Mouse (Mus musculus) MEL (cell line): Measurements from ENCODE around the gene Fank1. TPM values are rescaled to one million over a fixed set of nuclear protein-coding genes. Genes with fewer than 3 reads are reported as not detected.

Experiments used
- DNase-seq: peaks from one replicate; pipeline ENCODE4 v3.0.0; 2011; ENCODE audit warnings: low read depth, low spot score
- H3K27ac ChIP-seq: 2 replicates; pipeline ENCODE4 v1.5.1; 2012; ENCODE audit warnings: low read depth, mild to moderate bottlenecking, control low read depth, low read length, moderate library complexity; ENCODE audit not compliant: control insufficient read depth
- H3K27me3 ChIP-seq, 2 experiments: fragments of 150-350 bp in 1 of 2; sonication (generic) in 1 of 2; 2 replicates each; pipeline ENCODE4 v1.6.1; 2012; ENCODE audit warnings: low read length in 2 of 2, mild to moderate bottlenecking in 2 of 2, improper control_type of control experiment in 1 of 2, moderate library complexity in 1 of 2; ENCODE audit not compliant: insufficient read depth in 2 of 2, control insufficient read depth in 1 of 2
- H3K36me3 ChIP-seq, 2 experiments: 2 replicates each; pipeline ENCODE4 v1.6.1; 2012 to 2014; ENCODE audit warnings: low read length in 2 of 2, improper control_type of control experiment in 1 of 2, inconsistent platforms in 1 of 2, mild to moderate bottlenecking in 1 of 2; ENCODE audit not compliant: insufficient read depth in 2 of 2, control insufficient read depth in 1 of 2
- H3K4me1 ChIP-seq, 2 experiments: fragments of 150-350 bp in 1 of 2; sonication (generic) in 1 of 2; 2 replicates each; pipeline ENCODE4 v1.6.1; 2012; ENCODE audit warnings: low read length in 2 of 2, improper control_type of control experiment in 1 of 2, mild to moderate bottlenecking in 1 of 2; ENCODE audit not compliant: insufficient read depth in 2 of 2, control insufficient read depth in 1 of 2
- H3K4me3 ChIP-seq, 2 experiments: fragments of 150-350 bp in 1 of 2; sonication (generic) in 1 of 2; 2 replicates each; pipeline ENCODE4 v1.5.1; 2012; ENCODE audit warnings: low read depth in 2 of 2, low read length in 2 of 2, mild to moderate bottlenecking in 2 of 2, moderate library complexity in 2 of 2, control low read depth in 1 of 2, improper control_type of control experiment in 1 of 2; ENCODE audit not compliant: control insufficient read depth in 1 of 2, insufficient read depth in 1 of 2
- H3K79me2 ChIP-seq: 2 replicates; pipeline ENCODE4 v1.6.1; 2012; ENCODE audit warnings: mild to moderate bottlenecking, low read length, moderate library complexity; ENCODE audit not compliant: control insufficient read depth, poor library complexity, insufficient read depth
- H3K9ac ChIP-seq: 2 replicates; pipeline ENCODE4 v1.6.1; 2012; ENCODE audit warnings: low read depth, mild to moderate bottlenecking, control low read depth, low read length, moderate library complexity; ENCODE audit not compliant: control insufficient read depth, poor library complexity, severe bottlenecking
- H3K9me3 ChIP-seq: fragments of 150-350 bp; sonication (generic); replicated peaks from 2 replicates; pipeline ENCODE4 v1.6.1; 2012; ENCODE audit warnings: mild to moderate bottlenecking, low read length, improper control_type of control experiment, moderate library complexity; ENCODE audit not compliant: insufficient read depth
- BHLHE40 ChIP-seq: IDR thresholded peaks from 2 replicates; pipeline ENCODE4 v1.6.1; 2012; ENCODE audit warnings: low read depth, mild to moderate bottlenecking, inconsistent platforms, low read length, improper control_type of control experiment, borderline replicate concordance
- CHD1 ChIP-seq: IDR thresholded peaks from 2 replicates; pipeline ENCODE4 v1.6.1; 2012; ENCODE audit warnings: low read depth, mild to moderate bottlenecking, inconsistent platforms, low read length, improper control_type of control experiment
- CTCF ChIP-seq, 3 experiments: IDR thresholded peaks in 2 of 3; conservative IDR thresholded peaks in 1 of 3; 2 replicates each; pipeline ENCODE4 v1.5.1; 2011 to 2012; ENCODE audit warnings: low read length in 3 of 3, low read depth in 2 of 3, mild to moderate bottlenecking in 2 of 3, improper control_type of control experiment in 1 of 3, inconsistent platforms in 1 of 3, mixed read lengths in 1 of 3, moderate library complexity in 1 of 3; ENCODE audit not compliant: control insufficient read depth in 1 of 3, insufficient read depth in 1 of 3, poor library complexity in 1 of 3, severe bottlenecking in 1 of 3
- ELF1 ChIP-seq: IDR thresholded peaks from 2 replicates; pipeline ENCODE4 v1.6.1; 2014; ENCODE audit warnings: low read depth, mild to moderate bottlenecking, inconsistent platforms, low read length, improper control_type of control experiment, moderate library complexity
- ETS1 ChIP-seq: IDR thresholded peaks from 2 replicates; pipeline ENCODE4 v1.6.1; 2012; ENCODE audit warnings: low read depth, mild to moderate bottlenecking, inconsistent platforms, low read length, improper control_type of control experiment, moderate library complexity
- JUND ChIP-seq: IDR thresholded peaks from 2 replicates; pipeline ENCODE4 v1.6.1; 2011; ENCODE audit warnings: low read depth, mild to moderate bottlenecking, improper control_type of control experiment, low read length
- MAX ChIP-seq: IDR thresholded peaks from 2 replicates; pipeline ENCODE4 v1.6.1; 2011; ENCODE audit warnings: low read length, improper control_type of control experiment
- MXI1 ChIP-seq: IDR thresholded peaks from 2 replicates; pipeline ENCODE4 v1.6.1; 2011; ENCODE audit warnings: mild to moderate bottlenecking, low read depth, low read length, improper control_type of control experiment
- POLR2AphosphoS2 ChIP-seq: IDR thresholded peaks from 2 replicates; pipeline ENCODE4 v1.6.1; 2011; ENCODE audit warnings: low read length, improper control_type of control experiment
- POLR2AphosphoS5 ChIP-seq: IDR thresholded peaks from 2 replicates; pipeline ENCODE4 v1.6.1; 2012; ENCODE audit warnings: low read depth, borderline replicate concordance, mild to moderate bottlenecking, inconsistent platforms, low read length, moderate library complexity, mixed read lengths
- TBP ChIP-seq: IDR thresholded peaks from 2 replicates; pipeline ENCODE4 v1.8.0; 2011; ENCODE audit warnings: low read depth, low read length, improper control_type of control experiment
- TCF12 ChIP-seq: IDR thresholded peaks from 2 replicates; pipeline ENCODE4 v1.6.1; 2014; ENCODE audit warnings: low read depth, mild to moderate bottlenecking, inconsistent platforms, low read length, improper control_type of control experiment, moderate library complexity
- ZKSCAN1 ChIP-seq: IDR thresholded peaks from 2 replicates; pipeline ENCODE4 v1.6.1; 2012; ENCODE audit warnings: low read depth, mild to moderate bottlenecking, inconsistent platforms, low read length, improper control_type of control experiment, moderate library complexity
- ZMIZ1 ChIP-seq: IDR thresholded peaks from 2 replicates; pipeline ENCODE4 v1.6.1; 2012; ENCODE audit warnings: low read depth, mild to moderate bottlenecking, inconsistent platforms, low read length, improper control_type of control experiment, moderate library complexity
- polyA plus RNA-seq, 2 experiments: library from polyadenylated mRNA; stranded (reverse) in 1 of 2; unstranded in 1 of 2; fragments of >175 nt in 1 of 2; fragments of >200 nt in 1 of 2; gene quantifications; 2 replicates each; pipeline versions ENCODE4 v1.2.1 to v1.2.4; 2012; ENCODE audit warnings: low replicate concordance in 2 of 2, low read depth in 1 of 2; ENCODE audit not compliant: insufficient read length in 2 of 2, insufficient read depth in 1 of 2, missing spikeins in 1 of 2
- total RNA-seq: library from RNA; depleted of rRNA; stranded (reverse); fragments of 300-350 nt; gene quantifications from 2 replicates; pipeline ENCODE4 v1.2.3, GENCODE M21; 2012

The Fank1 gene
- total and polyA plus RNA-seq, 3 experiments: 0.17 to 1.8 TPM; not detected in 1

- H3K9ac ChIP-seq: no peak overlapping the region
- H3K36me3 ChIP-seq: no peaks in the 10 kb centered on the region
- DNase-seq: no peak
- no peak overlapping the region for H3K4me3 ChIP-seq
- H3K9me3 ChIP-seq: no peaks in the 10 kb centered on the region
- no peaks in the 10 kb centered on the region for H3K4me1 ChIP-seq
- no peak overlapping the region for H3K27ac ChIP-seq
- no peaks in the 10 kb centered on the region for H3K27me3 ChIP-seq
- H3K79me2 ChIP-seq: no peaks in the 10 kb centered on the region
- TF ChIP-seq POLR2AphosphoS2: no peak
- no peak for TF ChIP-seq BHLHE40
- TF ChIP-seq ELF1: no peak
- TF ChIP-seq TCF12: no peak
These were observed 143.3 kb downstream of the Fank1 start for GRCm38 (mm10) chr7:133919918-133920317.

- Histone ChIP-seq H3K9ac (no peak overlapping the region), H3K4me1 (no peaks in the 10 kb centered on the region), H3K79me2 (no peaks in the 10 kb centered on the region), H3K9me3 (no peaks in the 10 kb centered on the region), H3K27ac (no peak overlapping the region), H3K36me3 (no peaks in the 10 kb centered on the region), H3K4me3 (no peak overlapping the region), H3K27me3 (no peaks in the 10 kb centered on the region)
- TF ChIP-seq CTCF (IDR thresholded peaks at IDR 0.05 in 2 of 3, conservative IDR thresholded peaks at IDR 0.05 in 1 of 3; ENCODE audit: control insufficient read depth in 1 of 3, insufficient read depth in 1 of 3, low read depth in 2 of 3, low read length in 3 of 3, poor library complexity in 1 of 3, severe bottlenecking in 1 of 3): no peak
- no peak for TF ChIP-seq ETS1
- no peak for TF ChIP-seq JUND
- TF ChIP-seq ZMIZ1: no peak
- TF ChIP-seq POLR2AphosphoS5: no peak
- no peak for TF ChIP-seq MAX
- no peak for DNase-seq
These were observed 144.1 kb downstream of the Fank1 start for GRCm38 (mm10) chr7:133920724-133921123.

GRCm38 (mm10) chr7:133921291-133921690, 144.6 kb downstream of the Fank1 start:
- no peaks in the 10 kb centered on the region for H3K79me2 ChIP-seq
- H3K9me3 ChIP-seq: no peaks in the 10 kb centered on the region
- no peak overlapping the region for H3K9ac ChIP-seq
- no peak for DNase-seq
- no peaks in the 10 kb centered on the region for H3K27me3 ChIP-seq
- H3K27ac ChIP-seq: no peak overlapping the region
- no peaks in the 10 kb centered on the region for H3K36me3 ChIP-seq
- no peaks in the 10 kb centered on the region for H3K4me1 ChIP-seq
- TF ChIP-seq POLR2AphosphoS2: no peak
- no peak for TF ChIP-seq MXI1
- TF ChIP-seq ZKSCAN1: no peak
- no peak for TF ChIP-seq CHD1
- no peak for TF ChIP-seq TBP
- H3K4me3 ChIP-seq: no peak overlapping the region
